Mouse (Mus musculus) embryonic facial prominence, embryonic 12.5 days (tissue): ENCODE data around the gene Rap1gap. TPM values are rescaled to one million over a fixed set of nuclear protein-coding genes. Genes with fewer than 3 reads are reported as not detected.

Experiments used
- ATAC-seq: fragments of 200-750 bp; cut with Nextera tagmentation; 2 replicates; pipeline ENCODE4 v1.8.0; 2017; ENCODE audit not compliant: insufficient number of reproducible peaks, insufficient read depth, low FRiP score, low TSS enrichment
- H3K27ac ChIP-seq: fragments of 300-500 bp; sonication (generic); 2 replicates; pipeline ENCODE4 v1.5.1; 2016; ENCODE audit warnings: mild to moderate bottlenecking
- H3K27me3 ChIP-seq: fragments of 300-500 bp; sonication (generic); 2 replicates; pipeline ENCODE4 v1.6.1; 2016; ENCODE audit warnings: mild to moderate bottlenecking, moderate library complexity
- H3K36me3 ChIP-seq: fragments of 300-500 bp; sonication (generic); 2 replicates; pipeline ENCODE4 v1.6.1; 2016; ENCODE audit warnings: mild to moderate bottlenecking
- H3K4me1 ChIP-seq: fragments of 300-500 bp; sonication (generic); 2 replicates; pipeline ENCODE4 v1.6.1; 2016
- H3K4me2 ChIP-seq: fragments of 300-500 bp; sonication (generic); replicated peaks from 2 replicates; pipeline ENCODE4 v1.6.1; 2016; ENCODE audit warnings: mild to moderate bottlenecking, moderate library complexity
- H3K4me3 ChIP-seq: fragments of 300-500 bp; sonication (generic); 2 replicates; pipeline ENCODE4 v1.5.1; 2016; ENCODE audit warnings: mild to moderate bottlenecking
- H3K9ac ChIP-seq: fragments of 300-500 bp; sonication (generic); 2 replicates; pipeline ENCODE4 v1.6.1; 2016; ENCODE audit warnings: mild to moderate bottlenecking, moderate library complexity
- H3K9me3 ChIP-seq: fragments of 300-500 bp; sonication (generic); 2 replicates; pipeline ENCODE4 v1.6.1; 2016; ENCODE audit warnings: mild to moderate bottlenecking, moderate library complexity
- WGBS: fragments of 180-500 bp; shearing (Covaris S2); methylation state at CpG from one replicate; pipeline ENCODE4 v1.1.7; 2016; 5-methylcytosine and 5-hydroxymethylcytosine counted together
- polyA plus RNA-seq: library from polyadenylated mRNA; unstranded; fragments of >200 nt; fragmentation: Nextera tagmentation; extraction: Ambion mirVana; gene quantifications from 2 replicates; pipeline ENCODE4 v1.2.1, GENCODE M21; 2016

The Rap1gap gene
- polyA plus RNA-seq, 1 experiment from 2014 or later, result 15.1 TPM

GRCm38 (mm10) chr4:137697156-137697885 is 32.8 kb downstream of the Rap1gap start:
- Histone ChIP-seq H3K36me3 (no peaks in the 10 kb centered on the region), H3K4me1 (peaks cover 28% of the 10 kb centered on the region), H3K4me3 (no peak overlapping the region), H3K9ac (no peak overlapping the region), H3K4me2 (no peak overlapping the region), H3K9me3 (no peaks in the 10 kb centered on the region), H3K27me3 (no peaks in the 10 kb centered on the region), H3K27ac (no peak overlapping the region)
- 75% methylated on average over 13 of the region's 13 CpGs for WGBS
- ATAC-seq, result no peak

- no peaks in the 10 kb centered on the region for H3K9me3 ChIP-seq
- H3K4me3 ChIP-seq, result no peak overlapping the region
- H3K36me3 ChIP-seq, result no peaks in the 10 kb centered on the region
- no peak for ATAC-seq
- no peak overlapping the region for H3K27ac ChIP-seq
- WGBS, result 86% methylated on average over 7 of the region's 7 CpGs
- peaks cover 28% of the 10 kb centered on the region for H3K4me1 ChIP-seq
- H3K9ac ChIP-seq, result no peak overlapping the region
- no peaks in the 10 kb centered on the region for H3K27me3 ChIP-seq
- H3K4me2 ChIP-seq, result no peak overlapping the region
Observed at GRCm38 (mm10) chr4:137698076-137698985, 33.8 kb downstream of the Rap1gap start.

- Histone ChIP-seq H3K4me1 (peaks cover 28% of the 10 kb centered on the region), H3K4me3 (no peak overlapping the region), H3K4me2 (no peak overlapping the region), H3K9ac (no peak overlapping the region), H3K27me3 (no peaks in the 10 kb centered on the region), H3K9me3 (no peaks in the 10 kb centered on the region), H3K27ac (no peak overlapping the region), H3K36me3 (no peaks in the 10 kb centered on the region)
- 65% methylated on average over 21 of the region's 21 CpGs for WGBS
- ATAC-seq, result no peak
Observed at GRCm38 (mm10) chr4:137699264-137700211, 35.0 kb downstream of the Rap1gap start.

- Histone ChIP-seq H3K9ac (no peak overlapping the region), H3K4me1 (peaks cover 21% of the 10 kb centered on the region), H3K9me3 (no peaks in the 10 kb centered on the region), H3K27me3 (no peaks in the 10 kb centered on the region), H3K4me2 (no peak overlapping the region), H3K36me3 (no peaks in the 10 kb centered on the region), H3K4me3 (no peak overlapping the region), H3K27ac (no peak overlapping the region)
- no peak for ATAC-seq
- WGBS, result 62% methylated on average over 6 of the region's 6 CpGs
Observed at GRCm38 (mm10) chr4:137700960-137701359, 36.4 kb downstream of the Rap1gap start.

DNA sequence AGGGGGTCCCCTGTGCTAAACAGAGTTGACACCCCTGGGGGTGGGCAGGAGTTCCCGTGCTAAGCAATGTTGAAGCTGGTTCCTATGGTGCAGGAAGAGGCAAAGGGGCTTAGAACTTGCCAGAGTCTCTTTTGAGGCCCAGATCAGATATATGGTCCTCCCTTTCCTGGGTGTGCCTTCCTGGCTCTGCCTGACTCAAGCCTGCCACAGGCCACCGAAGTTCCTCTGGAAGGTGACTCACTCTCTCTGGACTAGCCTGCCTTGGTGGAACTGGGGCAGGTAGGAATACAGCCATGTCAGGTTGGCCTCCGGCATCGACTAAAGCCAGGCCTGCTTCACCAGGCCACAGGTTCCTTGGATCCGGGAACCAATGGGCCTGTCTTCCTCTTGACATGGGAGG is 38.6 kb downstream of the Rap1gap start:
- no peak overlapping the region for H3K27ac ChIP-seq
- no peaks in the 10 kb centered on the region for H3K36me3 ChIP-seq
- no peaks in the 10 kb centered on the region for H3K9me3 ChIP-seq
- no peak overlapping the region for H3K9ac ChIP-seq
- no peak overlapping the region for H3K4me3 ChIP-seq
- H3K27me3 ChIP-seq, result 0 out of 2 replicates have a peak, but pooled peaks cover under 1% of the 10 kb centered on the region
- WGBS, result 88% methylated on average over 5 of the region's 5 CpGs
- no peak for ATAC-seq
- no peak overlapping the region for H3K4me2 ChIP-seq
- H3K4me1 ChIP-seq, result peaks cover 27% of the 10 kb centered on the region

GRCm38 (mm10) chr4:137704561-137704960 is 40.0 kb downstream of the Rap1gap start:
- ATAC-seq, result no peak
- H3K27ac ChIP-seq, result no peak overlapping the region
- WGBS, result 64% methylated on average over 2 of the region's 2 CpGs

DNA sequence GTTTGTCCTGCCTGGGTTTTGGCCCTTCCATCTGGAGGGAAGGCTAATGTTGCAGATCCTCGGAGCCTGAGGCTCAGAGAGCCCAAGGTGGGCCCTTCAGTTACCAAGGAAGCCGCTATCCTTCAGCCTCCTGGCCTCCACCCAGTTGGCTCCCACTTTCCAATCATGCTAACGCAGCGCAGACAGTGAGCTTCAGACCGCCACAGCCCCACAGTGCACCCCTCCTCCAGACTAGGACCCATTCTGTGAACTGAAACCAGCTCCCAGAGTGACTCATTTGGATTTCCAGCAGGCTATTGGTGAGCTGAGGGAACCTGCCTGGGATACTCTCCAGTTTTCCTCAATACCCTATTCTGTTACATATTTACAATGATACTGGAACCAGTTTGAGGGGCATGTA is 40.9 kb downstream of the Rap1gap start:
- H3K27me3 ChIP-seq, result 0 out of 2 replicates have a peak, but pooled peaks cover 13% of the 10 kb centered on the region
- 82% methylated on average over 5 of the region's 5 CpGs for WGBS
- ATAC-seq, result no peak
- no peak overlapping the region for H3K4me2 ChIP-seq
- H3K9ac ChIP-seq, result no peak overlapping the region
- H3K4me1 ChIP-seq, result peaks cover 20% of the 10 kb centered on the region
- no peak overlapping the region for H3K4me3 ChIP-seq
- no peaks in the 10 kb centered on the region for H3K9me3 ChIP-seq
- no peaks in the 10 kb centered on the region for H3K36me3 ChIP-seq
- H3K27ac ChIP-seq, result no peak overlapping the region

More at GRCm38 (mm10) chr4:137704561-137704960, 40.0 kb downstream of the Rap1gap start:
- Histone ChIP-seq H3K4me3 (no peak overlapping the region), H3K9me3 (no peaks in the 10 kb centered on the region), H3K36me3 (no peaks in the 10 kb centered on the region), H3K4me1 (peaks cover 20% of the 10 kb centered on the region), H3K27me3 (0 out of 2 replicates have a peak, but pooled peaks cover 9% of the 10 kb centered on the region), H3K9ac (no peak overlapping the region), H3K4me2 (no peak overlapping the region)

DNA sequence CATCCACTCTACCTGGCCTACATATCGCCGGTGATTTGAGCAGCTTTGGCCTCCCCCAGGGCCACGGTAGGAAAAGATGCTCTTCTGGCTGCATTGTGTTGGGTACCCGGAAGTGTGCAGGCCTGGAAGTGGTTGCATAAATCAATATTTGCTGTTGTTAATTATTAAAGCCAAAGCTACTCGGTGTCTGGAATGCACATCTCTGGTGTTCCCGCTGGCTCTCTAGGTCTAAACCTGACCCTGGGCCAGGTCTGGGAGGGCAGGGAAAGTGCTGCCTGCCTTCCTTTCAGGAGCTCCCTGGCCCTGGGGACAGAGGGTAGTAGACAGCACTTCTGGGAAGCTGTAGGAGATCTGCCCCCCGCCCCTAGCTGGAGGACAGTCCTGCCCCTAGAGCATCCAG is 42.0 kb downstream of the Rap1gap start:
- Histone ChIP-seq H3K27me3 (0 out of 2 replicates have a peak, but pooled peaks cover 16% of the 10 kb centered on the region), H3K4me1 (peaks cover 17% of the 10 kb centered on the region), H3K9ac (no peak overlapping the region), H3K4me2 (no peak overlapping the region), H3K27ac (0 out of 2 replicates have a peak overlapping the region, but pooled peaks have one; percentile 3), H3K4me3 (no peak overlapping the region), H3K36me3 (no peaks in the 10 kb centered on the region), H3K9me3 (no peaks in the 10 kb centered on the region)
- 64% methylated on average over 7 of the region's 7 CpGs for WGBS
- no peak for ATAC-seq

- Histone ChIP-seq H3K27me3 (0 out of 2 replicates have a peak, but pooled peaks cover 16% of the 10 kb centered on the region), H3K4me2 (peak overlapping the region; percentile 94), H3K9me3 (no peaks in the 10 kb centered on the region), H3K4me1 (peaks cover 16% of the 10 kb centered on the region), H3K4me3 (peak overlapping the region; percentile 61), H3K27ac (0 out of 2 replicates have a peak overlapping the region, but pooled peaks have one; percentile 7), H3K9ac (peak overlapping the region; percentile 82), H3K36me3 (no peaks in the 10 kb centered on the region)
- 3% methylated on average over 52 of the region's 52 CpGs for WGBS
- ATAC-seq, result peak; percentile 79
Observed at GRCm38 (mm10) chr4:137707216-137707990, 42.9 kb downstream of the Rap1gap start.

DNA sequence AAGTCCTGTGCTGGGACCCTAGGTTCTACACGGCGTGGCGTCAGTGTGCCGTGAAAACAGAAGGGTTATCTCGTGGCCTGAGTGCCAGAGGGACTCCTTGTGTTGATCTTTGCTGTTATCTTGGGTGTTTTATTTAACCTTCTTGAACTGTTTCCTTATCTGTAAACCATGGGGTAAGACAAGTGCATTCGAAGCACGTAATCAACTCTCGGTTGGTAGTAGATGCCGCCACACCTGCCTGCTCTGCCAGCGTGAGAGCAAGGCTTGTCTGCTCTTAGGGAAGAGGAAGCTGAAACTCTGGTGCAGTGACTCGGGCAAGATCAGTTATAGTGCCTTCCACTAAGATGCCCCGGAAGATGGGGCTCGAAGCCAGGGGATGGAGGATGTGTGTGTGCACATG is 48.4 kb downstream of the Rap1gap start:
- WGBS, result 90% methylated on average over 13 of the region's 13 CpGs

More for the DNA sequence above, 48.4 kb downstream of the Rap1gap start:
- Histone ChIP-seq H3K4me1 (peaks cover 10% of the 10 kb centered on the region), H3K4me3 (no peak overlapping the region), H3K9me3 (no peaks in the 10 kb centered on the region), H3K9ac (no peak overlapping the region; the same call in 1 of the 2 replicates), H3K4me2 (no peak overlapping the region), H3K27me3 (0 out of 2 replicates have a peak, but pooled peaks cover 16% of the 10 kb centered on the region), H3K27ac (no peak overlapping the region), H3K36me3 (no peaks in the 10 kb centered on the region)
- ATAC-seq, result no peak
